Mouse (Mus musculus) G1E (cell line): ENCODE measurements at regions not wholly inside any gene's neighbourhood (a gene's known extent, or its start where the extent isn't known, plus 50 kb on each side); places are given as distances from the start of the nearest gene placed in this dataset.

Source experiments
- ATAC-seq: 2 replicates; pipeline ENCODE4 v1.8.0; 2016; ENCODE audit warnings: mild to moderate bottlenecking; ENCODE audit not compliant: insufficient number of reproducible peaks, poor library complexity, low FRiP score, severe bottlenecking; ENCODE audit errors: extremely low read depth
- DNase-seq: peaks from one replicate; pipeline ENCODE4 v3.0.0; 2012; ENCODE audit warnings: low spot score
- H3K27me3 ChIP-seq: 2 replicates; pipeline ENCODE4 v1.6.1; 2012; ENCODE audit warnings: mild to moderate bottlenecking, low read length, inconsistent platforms; ENCODE audit not compliant: insufficient read depth
- H3K36me3 ChIP-seq: replicated peaks from 2 replicates; pipeline ENCODE3; 2012; ENCODE audit warnings: mild to moderate bottlenecking, inconsistent platforms
- H3K4me1 ChIP-seq: 2 replicates; pipeline ENCODE4 v1.6.1; 2012; ENCODE audit warnings: low read depth, low read length, inconsistent platforms, mixed read lengths; ENCODE audit not compliant: insufficient read depth
- H3K4me3 ChIP-seq: 2 replicates; pipeline ENCODE4 v1.5.1; 2012; ENCODE audit warnings: low read depth, mild to moderate bottlenecking, inconsistent platforms, low read length, moderate library complexity, mixed read lengths
- H3K9me3 ChIP-seq: replicated peaks from 2 replicates; pipeline ENCODE4 v1.6.1; 2012; ENCODE audit warnings: inconsistent platforms
- CTCF ChIP-seq: IDR thresholded peaks from 2 replicates; pipeline ENCODE4 v1.5.1; 2012; ENCODE audit warnings: low read depth, low read length, inconsistent platforms, mixed read lengths
- GATA1 ChIP-seq: IDR thresholded peaks from 2 replicates; pipeline ENCODE4 v1.6.1; 2012; ENCODE audit warnings: borderline replicate concordance, low read length, inconsistent platforms, mixed read lengths
- GATA2 ChIP-seq: IDR thresholded peaks from 2 replicates; pipeline ENCODE4 v1.6.1; 2012; ENCODE audit warnings: low read depth, low read length, inconsistent platforms, borderline replicate concordance
- POLR2AphosphoS5 ChIP-seq: IDR thresholded peaks from 2 replicates; pipeline ENCODE4 v1.6.1; 2012; ENCODE audit warnings: low read depth, low read length, inconsistent platforms; ENCODE audit not compliant: insufficient replicate concordance
- TAL1 ChIP-seq: conservative IDR thresholded peaks from 2 replicates; pipeline ENCODE4 v1.6.1; 2012; ENCODE audit warnings: low read depth, low read length, inconsistent platforms, mixed read lengths

GRCm38 (mm10) chr16:30762898-30763595 lies 163.5 kb downstream of the Fam43a start:
- Histone ChIP-seq H3K9me3 (no peaks in the 10 kb centered on the region), H3K27me3 (peaks cover 14% of the 10 kb centered on the region), H3K36me3 (no peaks in the 10 kb centered on the region), H3K4me3 (no peak overlapping the region), H3K4me1 (no peaks in the 10 kb centered on the region)
- ATAC-seq = no peak
- TF ChIP-seq GATA1 = no peak
- no peak for TF ChIP-seq CTCF
- no peak for TF ChIP-seq POLR2AphosphoS5
- TF ChIP-seq TAL1 = no peak
- TF ChIP-seq GATA2 = no peak
- DNase-seq = no peak

GRCm38 (mm10) chr16:30765591-30765990 lies 166.1 kb downstream of the Fam43a start:
- H3K27me3 ChIP-seq = peaks cover 7% of the 10 kb centered on the region; the same call in 1 of the 2 replicates
- TF ChIP-seq GATA2 (no peak), TAL1 (no peak), GATA1 (no peak), POLR2AphosphoS5 (no peak), CTCF (no peak)
- no peak overlapping the region for H3K4me3 ChIP-seq
- H3K36me3 ChIP-seq = no peaks in the 10 kb centered on the region
- no peak for ATAC-seq
- H3K9me3 ChIP-seq = no peaks in the 10 kb centered on the region
- H3K4me1 ChIP-seq = no peaks in the 10 kb centered on the region
- DNase-seq = no peak

GRCm38 (mm10) chr16:30769007-30769442 lies 169.5 kb downstream of the Fam43a start:
- no peak for DNase-seq
- H3K36me3 ChIP-seq = no peaks in the 10 kb centered on the region
- no peak overlapping the region for H3K4me3 ChIP-seq
- no peaks in the 10 kb centered on the region for H3K4me1 ChIP-seq
- TF ChIP-seq GATA2 = no peak
- no peak for TF ChIP-seq TAL1
- no peak for TF ChIP-seq GATA1
- TF ChIP-seq CTCF = no peak
- TF ChIP-seq POLR2AphosphoS5 = no peak
- no peaks in the 10 kb centered on the region for H3K9me3 ChIP-seq
- H3K27me3 ChIP-seq = peaks cover 3% of the 10 kb centered on the region
- ATAC-seq = no peak

GRCm38 (mm10) chr16:30769467-30769866 lies 169.9 kb downstream of the Fam43a start:
- DNase-seq = no peak
- H3K36me3 ChIP-seq = no peaks in the 10 kb centered on the region
- TF ChIP-seq TAL1 (no peak), GATA1 (no peak), POLR2AphosphoS5 (no peak), GATA2 (no peak), CTCF (no peak)
- H3K4me1 ChIP-seq = no peaks in the 10 kb centered on the region
- ATAC-seq = no peak
- H3K4me3 ChIP-seq = no peak overlapping the region
- H3K9me3 ChIP-seq = no peaks in the 10 kb centered on the region
- peaks cover 3% of the 10 kb centered on the region; the same call in 1 of the 2 replicates for H3K27me3 ChIP-seq

- no peak for ATAC-seq
Measured at GRCm38 (mm10) chr16:30772802-30773201, 173.3 kb downstream of the Fam43a start.

GRCm38 (mm10) chr16:30774951-30775661 lies 175.6 kb downstream of the Fam43a start:
- Histone ChIP-seq H3K36me3 (no peaks in the 10 kb centered on the region), H3K27me3 (peaks cover 22% of the 10 kb centered on the region), H3K4me1 (no peaks in the 10 kb centered on the region), H3K9me3 (no peaks in the 10 kb centered on the region), H3K4me3 (no peak overlapping the region)
- TF ChIP-seq TAL1 = no peak
- TF ChIP-seq POLR2AphosphoS5 = no peak
- TF ChIP-seq GATA1 = no peak
- TF ChIP-seq CTCF = no peak
- TF ChIP-seq GATA2 = no peak
- DNase-seq (no peak), ATAC-seq (no peak)

More at GRCm38 (mm10) chr16:30772802-30773201, 173.3 kb downstream of the Fam43a start:
- H3K9me3 ChIP-seq = no peaks in the 10 kb centered on the region
- no peaks in the 10 kb centered on the region for H3K36me3 ChIP-seq
- H3K27me3 ChIP-seq = peaks cover 15% of the 10 kb centered on the region
- no peak for DNase-seq
- TF ChIP-seq TAL1 = no peak
- no peak for TF ChIP-seq POLR2AphosphoS5
- no peak for TF ChIP-seq CTCF
- TF ChIP-seq GATA1 = no peak
- no peak for TF ChIP-seq GATA2
- H3K4me3 ChIP-seq = no peak overlapping the region
- no peaks in the 10 kb centered on the region for H3K4me1 ChIP-seq
